Mouse (Mus musculus): ENCODE measurements around the gene Cnot1. TPM values are rescaled to one million over a fixed set of nuclear protein-coding genes. Genes with fewer than 3 reads are reported as not detected.

The Cnot1 gene
- total and polyA plus RNA-seq, 3 experiments: 142 to 182 (median 146) TPM

DNA sequence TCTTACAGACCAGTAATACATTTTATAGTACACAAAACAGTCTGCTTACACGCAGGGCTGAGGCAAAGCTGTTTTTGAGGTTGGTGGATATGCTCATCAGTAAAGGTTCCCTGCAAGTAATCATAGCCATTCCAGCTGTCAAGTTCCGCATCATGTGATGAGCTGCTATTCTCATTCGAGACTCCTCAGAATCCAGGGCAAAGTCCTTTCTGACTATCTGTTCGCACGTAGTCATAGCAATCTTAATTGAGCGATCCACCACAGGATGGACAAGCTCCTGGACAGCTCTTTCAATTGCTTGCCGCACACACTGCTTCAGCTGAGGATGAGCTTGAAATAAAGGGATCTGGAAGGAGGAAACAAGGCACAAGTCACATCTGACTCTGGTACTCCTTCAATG, 65.5 kb downstream of the Cnot1 start:
- peaks cover 73 to 96% of the 10 kb centered on the region in 2 experiments for H3K36me3 ChIP-seq (replicated peaks in 1 of 2; ENCODE audit: control insufficient read depth in 1 of 2, insufficient read depth in 1 of 2, low read length in 1 of 2)
- no peak overlapping the region for H3K4me2 ChIP-seq (ENCODE audit: insufficient read depth, low read depth, poor library complexity, severe bottlenecking)
- H3K27me3 ChIP-seq (replicated peaks): no peaks in the 10 kb centered on the region
- H3K4me1 ChIP-seq (ENCODE audit: control insufficient read depth in 1 of 2, insufficient read depth in 2 of 2): no peaks in the 10 kb centered on the region
- no peak overlapping the region for H3K9ac ChIP-seq (ENCODE audit: insufficient read depth, low read depth)
- dilution Hi-C loops (cut with MboI; ENCODE audit: extremely low pct_ligation_motif_present, extremely low pct_unique_long_range_greater_than_20kb, low sequenced_read_pairs): no loop called here
- no peaks in the 10 kb centered on the region for H3K9me3 ChIP-seq (replicated peaks; ENCODE audit: low read length)
- H3K4me3 ChIP-seq (replicated peaks in 1 of 3; ENCODE audit: low read depth in 2 of 3, low read length in 2 of 3, poor library complexity in 1 of 3): no peak overlapping the region
- H3K79me2 ChIP-seq (replicated peaks; ENCODE audit: control insufficient read depth, extremely low read depth, insufficient read depth, poor library complexity, severe bottlenecking): peaks cover 5% of the 10 kb centered on the region
- no peak for DNase-seq (ENCODE audit: extremely low read depth)
- TF ChIP-seq NRF1 (IDR thresholded peaks at IDR 0.05; ENCODE audit: low read depth, low read length) (no peak), SIN3A (IDR thresholded peaks at IDR 0.05; ENCODE audit: low read length) (no peak), ELF1 (IDR thresholded peaks at IDR 0.05; ENCODE audit: low read depth, low read length) (no peak), MAFK (IDR thresholded peaks at IDR 0.05; ENCODE audit: insufficient replicate concordance, low read length) (no peak), POLR2AphosphoS2 (IDR thresholded peaks at IDR 0.05; ENCODE audit: low read depth, low read length) (no peak), E2F4 (IDR thresholded peaks at IDR 0.05; ENCODE audit: insufficient replicate concordance, low read depth, low read length) (no peak), ZMIZ1 (IDR thresholded peaks at IDR 0.05; ENCODE audit: low read depth, low read length) (no peak), USF1 (IDR thresholded peaks at IDR 0.05; ENCODE audit: low read depth, low read length) (no peak)
- in situ Hi-C loops (cut with MboI; ENCODE audit: low pct_ligation_motif_present, low pct_unique_long_range_greater_than_20kb, low sequenced_read_pairs): no loop called here
- H3K27ac ChIP-seq (ENCODE audit: insufficient read depth, low read depth): no peak overlapping the region

DNA sequence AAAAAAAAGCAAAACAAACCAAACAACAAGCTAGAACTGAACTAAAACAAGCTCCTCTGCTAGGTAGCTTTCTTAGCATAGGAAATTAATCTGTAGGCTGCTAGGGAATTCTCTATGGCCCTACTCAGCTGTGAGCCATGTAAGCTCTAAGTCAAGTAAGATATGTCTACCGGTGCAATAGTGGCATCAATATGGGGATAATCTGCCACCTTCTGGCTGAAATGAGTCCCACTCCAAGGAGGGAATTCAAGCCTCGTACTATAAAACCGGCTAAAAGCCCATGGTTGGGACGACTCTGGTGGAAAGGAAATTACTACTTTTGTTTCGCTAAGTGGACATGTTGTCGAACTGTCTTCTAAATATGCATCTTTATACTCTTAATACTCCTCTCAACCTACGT, 68.7 kb downstream of the Cnot1 start:
- in situ Hi-C loops (cut with MboI; ENCODE audit: low pct_ligation_motif_present, low pct_unique_long_range_greater_than_20kb, low sequenced_read_pairs): no loop called here
- Histone ChIP-seq H3K36me3 (replicated peaks in 1 of 2; ENCODE audit: control insufficient read depth in 1 of 2, insufficient read depth in 1 of 2, low read length in 1 of 2) (peaks cover 71 to 95% of the 10 kb centered on the region in 2 experiments), H3K9ac (ENCODE audit: insufficient read depth, low read depth) (no peak overlapping the region), H3K4me2 (ENCODE audit: insufficient read depth, low read depth, poor library complexity, severe bottlenecking) (no peak overlapping the region), H3K9me3 (replicated peaks; ENCODE audit: low read length) (no peaks in the 10 kb centered on the region), H3K27ac (ENCODE audit: insufficient read depth, low read depth) (no peak overlapping the region), H3K27me3 (replicated peaks) (no peaks in the 10 kb centered on the region), H3K4me3 (replicated peaks in 1 of 3; ENCODE audit: low read depth in 2 of 3, low read length in 2 of 3, poor library complexity in 1 of 3) (no peak overlapping the region), H3K79me2 (replicated peaks; ENCODE audit: control insufficient read depth, extremely low read depth, insufficient read depth, poor library complexity, severe bottlenecking) (peaks cover 5% of the 10 kb centered on the region), H3K4me1 (ENCODE audit: control insufficient read depth in 1 of 2, insufficient read depth in 2 of 2) (no peaks in the 10 kb centered on the region)
- TF ChIP-seq CTCF (conservative IDR thresholded peaks at IDR 0.05 in 1 of 2, IDR thresholded peaks at IDR 0.05 in 1 of 2; ENCODE audit: low read depth in 2 of 2, low read length in 2 of 2): peak in 1 of 2 experiments; percentile 21; a peak in 2 of 4 replicates
- TF ChIP-seq ZC3H11A (IDR thresholded peaks at IDR 0.05; ENCODE audit: low read depth, low read length): no peak
- no peak for TF ChIP-seq ZMIZ1 (IDR thresholded peaks at IDR 0.05; ENCODE audit: low read depth, low read length)
- TF ChIP-seq MXI1 (IDR thresholded peaks at IDR 0.05; ENCODE audit: low read depth, low read length): no peak
- no peak for DNase-seq (ENCODE audit: extremely low read depth)
- dilution Hi-C loops (cut with MboI; ENCODE audit: extremely low pct_ligation_motif_present, extremely low pct_unique_long_range_greater_than_20kb, low sequenced_read_pairs): no loop called here

DNA sequence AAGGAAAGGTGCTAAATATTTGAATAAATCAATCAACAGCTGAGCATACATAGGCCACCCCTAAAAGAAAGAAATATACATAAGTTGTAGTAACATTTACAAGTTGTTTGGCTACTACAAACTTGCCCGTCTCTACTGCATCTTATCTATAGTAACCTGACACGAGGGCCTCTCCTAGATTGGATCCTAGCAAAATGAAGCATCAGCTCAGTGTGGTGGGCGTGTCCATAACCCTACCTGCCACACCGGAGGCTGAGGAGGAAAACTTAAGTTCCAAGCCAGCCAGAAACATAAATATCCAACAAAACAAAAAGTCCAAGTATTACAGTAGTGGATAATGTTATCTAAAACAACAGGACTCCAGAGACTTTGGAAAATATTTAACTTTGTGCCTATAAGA, 79.6 kb downstream of the Cnot1 start:
- Histone ChIP-seq H3K27ac (ENCODE audit: insufficient read depth, low read depth) (no peak overlapping the region), H3K9me3 (replicated peaks; ENCODE audit: low read length) (no peaks in the 10 kb centered on the region), H3K36me3 (replicated peaks in 1 of 2; ENCODE audit: control insufficient read depth in 1 of 2, insufficient read depth in 1 of 2, low read length in 1 of 2) (peaks cover 74 to 91% of the 10 kb centered on the region in 2 experiments), H3K27me3 (replicated peaks) (no peaks in the 10 kb centered on the region), H3K9ac (ENCODE audit: insufficient read depth, low read depth) (no peak overlapping the region), H3K4me3 (replicated peaks in 1 of 3; ENCODE audit: low read depth in 2 of 3, low read length in 2 of 3, poor library complexity in 1 of 3) (no peak overlapping the region), H3K4me1 (ENCODE audit: control insufficient read depth in 1 of 2, insufficient read depth in 2 of 2) (no peaks in the 10 kb centered on the region), H3K79me2 (replicated peaks; ENCODE audit: control insufficient read depth, extremely low read depth, insufficient read depth, poor library complexity, severe bottlenecking) (no peaks in the 10 kb centered on the region), H3K4me2 (ENCODE audit: insufficient read depth, low read depth, poor library complexity, severe bottlenecking) (no peak overlapping the region)
- DNase-seq (ENCODE audit: extremely low read depth): no peak
- TF ChIP-seq NRF1 (IDR thresholded peaks at IDR 0.05; ENCODE audit: low read depth, low read length): no peak
- TF ChIP-seq KAT2A (IDR thresholded peaks at IDR 0.05; ENCODE audit: insufficient replicate concordance, low read length): no peak
- no peak for TF ChIP-seq USF2 (conservative IDR thresholded peaks at IDR 0.05; ENCODE audit: low read depth, low read length)
- no peak for TF ChIP-seq MYC (IDR thresholded peaks at IDR 0.05; ENCODE audit: low read depth, low read length)
- TF ChIP-seq USF1 (IDR thresholded peaks at IDR 0.05; ENCODE audit: low read depth, low read length): no peak
- no peak for TF ChIP-seq IRF4 (IDR thresholded peaks at IDR 0.05; ENCODE audit: low read depth, low read length)
- no peak for TF ChIP-seq JUND (conservative IDR thresholded peaks at IDR 0.05; ENCODE audit: low read depth, low read length)
- TF ChIP-seq GABPA (IDR thresholded peaks at IDR 0.05; ENCODE audit: insufficient replicate concordance, low read depth, low read length): no peak
- no peak for TF ChIP-seq RCOR1 (conservative IDR thresholded peaks at IDR 0.05; ENCODE audit: low read depth, low read length)
- TF ChIP-seq SIN3A (IDR thresholded peaks at IDR 0.05; ENCODE audit: low read length): no peak
- no peak for TF ChIP-seq CHD1 (IDR thresholded peaks at IDR 0.05; ENCODE audit: low read depth, low read length)
- TF ChIP-seq HCFC1 (IDR thresholded peaks at IDR 0.05; ENCODE audit: low read depth, low read length): no peak
- no peak for TF ChIP-seq TBP (conservative IDR thresholded peaks at IDR 0.05; ENCODE audit: low read depth, low read length)
- TF ChIP-seq ZKSCAN1 (IDR thresholded peaks at IDR 0.05; ENCODE audit: borderline replicate concordance, low read depth, low read length): no peak
- TF ChIP-seq CHD2 (IDR thresholded peaks at IDR 0.05; ENCODE audit: low read length): no peak
- TF ChIP-seq E2F4 (IDR thresholded peaks at IDR 0.05; ENCODE audit: insufficient replicate concordance, low read depth, low read length): no peak
- TF ChIP-seq POLR2AphosphoS2 (IDR thresholded peaks at IDR 0.05; ENCODE audit: low read depth, low read length): no peak
- no peak for TF ChIP-seq JUN (IDR thresholded peaks at IDR 0.05; ENCODE audit: insufficient read depth, low read depth, low read length)
- in situ Hi-C loops (cut with MboI; ENCODE audit: low pct_ligation_motif_present, low pct_unique_long_range_greater_than_20kb, low sequenced_read_pairs) (no loop called here), dilution Hi-C loops (cut with MboI; ENCODE audit: extremely low pct_ligation_motif_present, extremely low pct_unique_long_range_greater_than_20kb, low sequenced_read_pairs) (no loop called here)
